Mouse (Mus musculus) liver, postnatal 0 days (tissue): Measurements from ENCODE around the gene Ndufa9.

Source experiments
- CTCF ChIP-seq: sonication (generic); IDR thresholded peaks from 2 replicates; pipeline ENCODE4 v1.5.1; 2016; ENCODE audit warnings: antibody characterized with exemption, low read depth
- EP300 ChIP-seq: IDR thresholded peaks from 2 replicates; pipeline ENCODE4 v1.6.1; 2016; ENCODE audit warnings: antibody characterized with exemption, low read depth, mild to moderate bottlenecking

- no peak for TF ChIP-seq EP300
- TF ChIP-seq CTCF: no peak
Observed at GRCm38 (mm10) chr6:126783651-126784066, 65.3 kb downstream of the Ndufa9 start.
